Comparison of ENCODE assay signal across 8 mouse cellular contexts in the genomic region with DNA sequence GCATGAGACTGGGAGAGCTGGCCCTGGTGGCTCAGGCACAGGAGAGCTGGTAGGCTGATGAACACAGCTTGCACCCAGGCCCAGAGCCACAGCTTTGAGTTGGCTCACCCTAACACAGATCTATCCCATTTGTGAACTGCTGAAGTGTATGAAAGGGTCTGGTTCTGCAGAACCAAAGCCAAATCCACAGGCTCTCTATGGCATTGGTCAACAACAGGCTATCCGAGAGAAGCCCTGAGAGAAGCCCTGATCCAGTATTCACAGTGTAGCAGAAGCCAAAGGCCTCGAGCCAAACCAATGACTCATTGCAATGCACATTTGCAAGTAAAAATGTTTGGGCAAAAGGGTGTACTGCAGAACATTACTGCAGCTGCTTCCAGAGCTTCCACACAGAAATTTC. TPM values are rescaled to one million over a fixed set of nuclear protein-coding genes. Genes with fewer than 3 reads are reported as not detected.
A peak's percentile ranks its signal among the peaks of the same experiment; 100 is the strongest.
DNase-seq lines count a peak whose midpoint lies in the region; ATAC-seq lines count a peak whose summit lies in the region.

No protein-coding gene starts in this region.

- H3K27me3 ChIP-seq in neural tube, embryonic 15.5 days (replicated peaks): no peaks in the 10 kb centered on the region
- H3K27me3 ChIP-seq in hindbrain, embryonic 14.5 days (ENCODE audit: control insufficient read depth, insufficient read depth, low read length): no peaks in the 10 kb centered on the region

- no peak for DNase-seq in neural tube, embryonic 10.5 days (ENCODE audit: extremely low spot score, low spot score)
- peak; percentile 79 to 84 for DNase-seq in cerebellum, postnatal 10 days
- peak; percentile 65 for DNase-seq in heart, adult 8-10 months (ENCODE audit: low spot score)
- DNase-seq in left cerebral cortex, adult 18-20 months (ENCODE audit: low spot score in 2 of 2): peak; percentile 50 to 54
- peak; percentile 25 to 28 for DNase-seq in right cerebral cortex, postnatal 36 days (ENCODE audit: low spot score in 2 of 2)
- DNase-seq in thymus, postnatal 36 days: no peak
- no peak for DNase-seq in hindbrain, embryonic 14.5 days (ENCODE audit: low spot score)

- H3K27ac ChIP-seq in neural tube, embryonic 15.5 days (replicated peaks): no peak overlapping the region
- no peak overlapping the region for H3K27ac ChIP-seq in hindbrain, embryonic 14.5 days

- no peaks in the 10 kb centered on the region for H3K4me1 ChIP-seq in neural tube, embryonic 15.5 days
- H3K4me1 ChIP-seq in hindbrain, embryonic 14.5 days (replicated peaks; ENCODE audit: control insufficient read depth, insufficient read depth, low read length): no peaks in the 10 kb centered on the region

- no peak overlapping the region for H3K9ac ChIP-seq in neural tube, embryonic 15.5 days (replicated peaks)
- no peak overlapping the region for H3K9ac ChIP-seq in hindbrain, embryonic 14.5 days

- peak; percentile 24; the same call in 1 of the 2 replicates for ATAC-seq in neural tube, embryonic 15.5 days (ENCODE audit: low FRiP score)
- no peak for ATAC-seq in hindbrain, embryonic 14.5 days (ENCODE audit: low FRiP score)

- H3K4me3 ChIP-seq in neural tube, embryonic 15.5 days (replicated peaks): no peak overlapping the region
- no peak overlapping the region for H3K4me3 ChIP-seq in hindbrain, embryonic 14.5 days (replicated peaks; ENCODE audit: low read length)

- no peak overlapping the region for H3K4me2 ChIP-seq in neural tube, embryonic 15.5 days
- no peak overlapping the region for H3K4me2 ChIP-seq in hindbrain, embryonic 14.5 days (replicated peaks)

- H3K36me3 ChIP-seq in neural tube, embryonic 15.5 days: no peaks in the 10 kb centered on the region
- no peaks in the 10 kb centered on the region for H3K36me3 ChIP-seq in hindbrain, embryonic 14.5 days (replicated peaks; ENCODE audit: control insufficient read depth, insufficient read depth)

- 77% methylated on average over 2 of the region's 2 CpGs for WGBS in neural tube, embryonic 15.5 days
- 85% methylated on average over 2 of the region's 2 CpGs for WGBS in hindbrain, embryonic 14.5 days

- no peaks in the 10 kb centered on the region for H3K9me3 ChIP-seq in neural tube, embryonic 15.5 days (replicated peaks)
- H3K9me3 ChIP-seq in hindbrain, embryonic 14.5 days (ENCODE audit: control insufficient read depth, low read length): no peaks in the 10 kb centered on the region

RNA-seq across cellular contexts. Expression of gene Tank, which starts 45.3 kb away (rescaled TPM):
- 25.2 and 26.1 TPM in 2 replicates for polyA plus RNA-seq in neural tube, embryonic 15.5 days (2015; fragmentation: Nextera tagmentation; extraction: Ambion mirVana)
- total RNA-seq in heart, adult 8-10 months (2022): 10 to 100 TPM; 16.8 to 21.4 (median 17.5) TPM
- 10 to 100 TPM; 27.0 to 29.4 TPM for total RNA-seq in left cerebral cortex, adult 18-20 months (2021)
- 28.4 and 31.4 TPM in 2 replicates for polyA plus RNA-seq in hindbrain, embryonic 14.5 days (2014; fragmentation: Nextera tagmentation; extraction: Ambion mirVana)

Comparison
In these comparisons a context has a peak if more than half of its experiments do, and no peak if none do; other contexts are left out.
1. DNase-seq: peak in cerebellum, postnatal 10 days (2 of 2), heart, adult 8-10 months (single experiment), left cerebral cortex, adult 18-20 months (2 of 2) and right cerebral cortex, postnatal 36 days (2 of 2); none in neural tube, embryonic 10.5 days (single experiment), thymus, postnatal 36 days (0 of 2) and hindbrain, embryonic 14.5 days (single experiment).